Mouse (Mus musculus): ENCODE data around the gene Gm49388. TPM values are rescaled to one million over a fixed set of nuclear protein-coding genes. Genes with fewer than 3 reads are reported as not detected.
"Not testable (repeated sequence)": the region's sequence is repeated elsewhere in the genome, so short reads cannot be mapped to it uniquely, and the experiment has no call there.

The Gm49388 gene
- polyA plus RNA-seq, 1 experiment from 2014 or later, result not detected

- no peak overlapping the region for H3K4me3 ChIP-seq (ENCODE audit: low read length)
- no peak overlapping the region for H3K9ac ChIP-seq (ENCODE audit: low read depth, low read length)
- no peaks in the 10 kb centered on the region for H3K27me3 ChIP-seq (replicated peaks; ENCODE audit: control insufficient read depth, insufficient read depth, low read length)
- H3K9me3 ChIP-seq (ENCODE audit: control insufficient read depth, low read length), result no peaks in the 10 kb centered on the region
- no peak for ATAC-seq
- H3K36me3 ChIP-seq (ENCODE audit: control insufficient read depth, insufficient read depth, low read length), result peaks cover 8% of the 10 kb centered on the region
- H3K4me2 ChIP-seq (ENCODE audit: low read length), result no peak overlapping the region
- H3K4me1 ChIP-seq (ENCODE audit: control insufficient read depth, insufficient read depth, low read depth, low read length), result peaks cover 23% of the 10 kb centered on the region
- WGBS, result 84% methylated on average over 3 of the region's 3 CpGs
- no peak overlapping the region for H3K27ac ChIP-seq (ENCODE audit: low read depth, low read length)
Observed at GRCm38 (mm10) chr7:127772080-127772479, 13.3 kb upstream of the Gm49388 start.

GRCm38 (mm10) chr7:127772557-127772956, 12.9 kb upstream of the Gm49388 start:
- 93% methylated on average over 1 of the region's 1 CpGs for WGBS
- Histone ChIP-seq H3K4me3 (ENCODE audit: low read length) (no peak overlapping the region), H3K9ac (ENCODE audit: low read depth, low read length) (no peak overlapping the region), H3K27ac (ENCODE audit: low read depth, low read length) (no peak overlapping the region), H3K27me3 (replicated peaks; ENCODE audit: control insufficient read depth, insufficient read depth, low read length) (no peaks in the 10 kb centered on the region), H3K4me1 (ENCODE audit: control insufficient read depth, insufficient read depth, low read depth, low read length) (peaks cover 23% of the 10 kb centered on the region), H3K36me3 (ENCODE audit: control insufficient read depth, insufficient read depth, low read length) (peaks cover 5% of the 10 kb centered on the region), H3K9me3 (ENCODE audit: control insufficient read depth, low read length) (no peaks in the 10 kb centered on the region), H3K4me2 (ENCODE audit: low read length) (no peak overlapping the region)
- ATAC-seq, result no peak

- no peak for ATAC-seq
- no peak overlapping the region for H3K9ac ChIP-seq (ENCODE audit: low read depth, low read length)
- no peaks in the 10 kb centered on the region for H3K9me3 ChIP-seq (ENCODE audit: control insufficient read depth, low read length)
- no peak overlapping the region for H3K27ac ChIP-seq (ENCODE audit: low read depth, low read length)
- H3K4me2 ChIP-seq (ENCODE audit: low read length), result no peak overlapping the region
- peaks cover 28% of the 10 kb centered on the region for H3K4me1 ChIP-seq (ENCODE audit: control insufficient read depth, insufficient read depth, low read depth, low read length)
- no peaks in the 10 kb centered on the region for H3K27me3 ChIP-seq (replicated peaks; ENCODE audit: control insufficient read depth, insufficient read depth, low read length)
- 43% methylated on average over 9 of the region's 9 CpGs for WGBS
- H3K36me3 ChIP-seq (ENCODE audit: control insufficient read depth, insufficient read depth, low read length), result peaks cover under 1% of the 10 kb centered on the region; the same call in 1 of the 2 replicates
- no peak overlapping the region for H3K4me3 ChIP-seq (ENCODE audit: low read length)
Observed at GRCm38 (mm10) chr7:127773664-127774384, 11.6 kb upstream of the Gm49388 start.

GRCm38 (mm10) chr7:127775837-127776236, 9.6 kb upstream of the Gm49388 start:
- H3K4me3 ChIP-seq (ENCODE audit: low read length), result peak overlapping the region; percentile 83
- peaks cover 12% of the 10 kb centered on the region for H3K36me3 ChIP-seq (ENCODE audit: control insufficient read depth, insufficient read depth, low read length)
- not testable (repeated sequence) for H3K9me3 ChIP-seq (ENCODE audit: control insufficient read depth, low read length); H3K27me3 ChIP-seq (replicated peaks; ENCODE audit: control insufficient read depth, insufficient read depth, low read length); ATAC-seq
- peak overlapping the region; percentile 92 for H3K9ac ChIP-seq (ENCODE audit: low read depth, low read length)
- peak overlapping the region; percentile 95 for H3K27ac ChIP-seq (ENCODE audit: low read depth, low read length)
- WGBS, result 77% methylated on average over 7 of the region's 7 CpGs
- H3K4me1 ChIP-seq (ENCODE audit: control insufficient read depth, insufficient read depth, low read depth, low read length), result peaks cover 13% of the 10 kb centered on the region
- H3K4me2 ChIP-seq (ENCODE audit: low read length), result peak overlapping the region; percentile 76

GRCm38 (mm10) chr7:127776426-127776825, 9.0 kb upstream of the Gm49388 start, which contains the start of gene Setd1a:
TSS of gene Setd1a (plus strand) at chr7:127776670.
- Histone ChIP-seq H3K4me1 (ENCODE audit: control insufficient read depth, insufficient read depth, low read depth, low read length) (peaks cover 13% of the 10 kb centered on the region), H3K9me3 (ENCODE audit: control insufficient read depth, low read length) (no peaks in the 10 kb centered on the region), H3K36me3 (ENCODE audit: control insufficient read depth, insufficient read depth, low read length) (peaks cover 12% of the 10 kb centered on the region), H3K4me2 (ENCODE audit: low read length) (peak within 1 kb of the TSS; percentile 76), H3K9ac (ENCODE audit: low read depth, low read length) (peak within 1 kb of the TSS; percentile 92), H3K27me3 (replicated peaks; ENCODE audit: control insufficient read depth, insufficient read depth, low read length) (no peaks in the 10 kb centered on the region), H3K27ac (ENCODE audit: low read depth, low read length) (peak within 1 kb of the TSS; percentile 95), H3K4me3 (ENCODE audit: low read length) (peak within 1 kb of the TSS; percentile 83)
- ATAC-seq, result peak; percentile 69
- 0% methylated on average over 23 of the region's 23 CpGs for WGBS

GRCm38 (mm10) chr7:127776878-127777473, 8.4 kb upstream of the Gm49388 start:
- H3K4me3 ChIP-seq (ENCODE audit: low read length), result peak overlapping the region; percentile 83
- WGBS, result under 1% methylated on average over 51 of the region's 70 CpGs
- peak; percentile 94 for ATAC-seq

GRCm38 (mm10) chr7:127777474-127778266, 7.7 kb upstream of the Gm49388 start:
- Histone ChIP-seq H3K4me3 (ENCODE audit: low read length) (peak overlapping the region; percentile 83), H3K27ac (ENCODE audit: low read depth, low read length) (peak overlapping the region; percentile 95), H3K4me1 (ENCODE audit: control insufficient read depth, insufficient read depth, low read depth, low read length) (peaks cover 13% of the 10 kb centered on the region), H3K27me3 (replicated peaks; ENCODE audit: control insufficient read depth, insufficient read depth, low read length) (no peaks in the 10 kb centered on the region), H3K9me3 (ENCODE audit: control insufficient read depth, low read length) (no peaks in the 10 kb centered on the region), H3K4me2 (ENCODE audit: low read length) (peak overlapping the region; percentile 76), H3K36me3 (ENCODE audit: control insufficient read depth, insufficient read depth, low read length) (peaks cover 20% of the 10 kb centered on the region), H3K9ac (ENCODE audit: low read depth, low read length) (peak overlapping the region; percentile 92)
- peak; percentile 51 for ATAC-seq
- 4% methylated on average over 40 of the region's 66 CpGs for WGBS

More at GRCm38 (mm10) chr7:127776878-127777473, 8.4 kb upstream of the Gm49388 start:
- Histone ChIP-seq H3K4me2 (ENCODE audit: low read length) (peak overlapping the region; percentile 76), H3K9ac (ENCODE audit: low read depth, low read length) (peak overlapping the region; percentile 92), H3K9me3 (ENCODE audit: control insufficient read depth, low read length) (no peaks in the 10 kb centered on the region), H3K27ac (ENCODE audit: low read depth, low read length) (peak overlapping the region; percentile 95), H3K4me1 (ENCODE audit: control insufficient read depth, insufficient read depth, low read depth, low read length) (peaks cover 13% of the 10 kb centered on the region), H3K27me3 (replicated peaks; ENCODE audit: control insufficient read depth, insufficient read depth, low read length) (no peaks in the 10 kb centered on the region), H3K36me3 (ENCODE audit: control insufficient read depth, insufficient read depth, low read length) (peaks cover 14% of the 10 kb centered on the region)

GRCm38 (mm10) chr7:127778350-127778749, 7.1 kb upstream of the Gm49388 start:
- peak overlapping the region; percentile 83 for H3K4me3 ChIP-seq (ENCODE audit: low read length)
- H3K9me3 ChIP-seq (ENCODE audit: control insufficient read depth, low read length), result no peaks in the 10 kb centered on the region
- 83% methylated on average over 4 of the region's 4 CpGs for WGBS
- ATAC-seq, result no peak
- no peak overlapping the region for H3K27ac ChIP-seq (ENCODE audit: low read depth, low read length)
- H3K27me3 ChIP-seq (replicated peaks; ENCODE audit: control insufficient read depth, insufficient read depth, low read length), result no peaks in the 10 kb centered on the region
- peak overlapping the region; percentile 76 for H3K4me2 ChIP-seq (ENCODE audit: low read length)
- peaks cover 20% of the 10 kb centered on the region for H3K36me3 ChIP-seq (ENCODE audit: control insufficient read depth, insufficient read depth, low read length)
- peak overlapping the region; percentile 92 for H3K9ac ChIP-seq (ENCODE audit: low read depth, low read length)
- H3K4me1 ChIP-seq (ENCODE audit: control insufficient read depth, insufficient read depth, low read depth, low read length), result peaks cover 13% of the 10 kb centered on the region
